Mouse (Mus musculus) olfactory bulb, adult 2 months (tissue): ENCODE results near the gene Gm26992. TPM values are rescaled to one million over a fixed set of nuclear protein-coding genes. Genes with fewer than 3 reads are reported as not detected.
"Not testable (repeated sequence)": the region's sequence is repeated elsewhere in the genome, so short reads cannot be mapped to it uniquely, and the experiment has no call there.

Experiments
- H3K27ac ChIP-seq: fragments of 200-500 bp; 2 replicates; pipeline ENCODE4 v1.5.1; 2012; ENCODE audit warnings: low read depth, low read length; ENCODE audit not compliant: insufficient read depth
- H3K4me1 ChIP-seq: fragments of 200-500 bp; 2 replicates; pipeline ENCODE4 v1.6.1; 2012; ENCODE audit warnings: low read length; ENCODE audit not compliant: control insufficient read depth, insufficient read depth
- H3K4me3 ChIP-seq: fragments of 200-500 bp; 2 replicates; pipeline ENCODE4 v1.5.1; 2012; ENCODE audit warnings: mild to moderate bottlenecking, low read depth, low read length, moderate library complexity; ENCODE audit not compliant: insufficient read depth
- CTCF ChIP-seq: fragments of 200-500 bp; IDR thresholded peaks from 2 replicates; pipeline ENCODE4 v1.5.1; 2012; ENCODE audit warnings: low read depth, mild to moderate bottlenecking, low read length, moderate library complexity; ENCODE audit not compliant: insufficient read depth
- POLR2A ChIP-seq: fragments of 200-500 bp; IDR thresholded peaks from 2 replicates; pipeline ENCODE4 v1.6.1; 2012; ENCODE audit warnings: mild to moderate bottlenecking, low read depth, low read length, moderate library complexity; ENCODE audit not compliant: insufficient read depth
- whole genome bisulfite sequencing: fragments of 180-500 bp; shearing (Covaris S2); methylation state at CpG from one replicate; pipeline ENCODE4 v1.1.7; 2018; 5-methylcytosine and 5-hydroxymethylcytosine counted together
- polyA plus RNA-seq: library from polyadenylated mRNA; stranded (reverse); fragments of >200 nt; gene quantifications from 2 replicates; pipeline ENCODE4 v1.2.4, GENCODE M21; 2012; ENCODE audit warnings: low replicate concordance; ENCODE audit not compliant: missing spikeins, insufficient read depth, insufficient read length

Gene Gm26992
- polyA plus RNA-seq, 1 experiment: not detected

- TF ChIP-seq POLR2A (no peak), CTCF (no peak)
- no peaks in the 10 kb centered on the region for H3K4me1 ChIP-seq
- WGBS: 3% methylated on average over 1 of the region's 1 CpGs
- no peak overlapping the region for H3K4me3 ChIP-seq
- no peak overlapping the region for H3K27ac ChIP-seq
Observed at GRCm38 (mm10) chrX:103440803-103441202, 19.0 kb downstream of the Gm26992 start.

- Histone ChIP-seq H3K4me1 (peaks cover 8% of the 10 kb centered on the region), H3K4me3 (no peak overlapping the region), H3K27ac (no peak overlapping the region)
- TF ChIP-seq POLR2A: no peak
- TF ChIP-seq CTCF: no peak
- 42% methylated on average over 7 of the region's 7 CpGs for WGBS
Observed at GRCm38 (mm10) chrX:103443755-103444154, 21.9 kb downstream of the Gm26992 start.

GRCm38 (mm10) chrX:103447539-103448169 lies 25.8 kb downstream of the Gm26992 start:
- no peak overlapping the region for H3K27ac ChIP-seq
- TF ChIP-seq POLR2A (no peak), CTCF (no peak)
- WGBS: 7% methylated on average over 34 of the region's 34 CpGs
- peaks cover 8% of the 10 kb centered on the region for H3K4me1 ChIP-seq
- peak overlapping the region; percentile 42 for H3K4me3 ChIP-seq

DNA sequence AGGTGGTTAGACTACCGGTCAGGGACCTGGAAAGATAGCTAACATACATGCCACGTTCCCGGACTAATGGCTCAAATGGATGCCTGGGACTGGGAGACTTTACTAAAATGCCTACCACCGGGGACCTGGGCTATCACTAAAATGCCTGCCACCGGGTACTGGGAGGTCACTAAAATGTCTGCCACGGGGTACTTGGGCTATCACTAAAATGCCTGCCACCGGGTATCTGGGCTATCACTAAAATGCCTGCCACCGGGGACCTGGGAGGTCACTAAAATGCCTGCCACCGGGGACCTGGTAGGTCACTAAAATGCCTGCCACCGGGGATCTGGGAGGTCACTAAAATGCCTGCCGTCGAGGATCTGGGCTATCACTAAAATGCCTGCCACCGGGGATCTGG lies 26.6 kb downstream of the Gm26992 start:
- not testable (repeated sequence) for H3K27ac ChIP-seq, H3K4me3 ChIP-seq, H3K4me1 ChIP-seq
- WGBS: 61% methylated on average over 10 of the region's 13 CpGs

GRCm38 (mm10) chrX:103448943-103449722 lies 27.3 kb downstream of the Gm26992 start:
- 80% methylated on average over 21 of the region's 27 CpGs for WGBS
- not testable (repeated sequence) for H3K4me3 ChIP-seq, H3K27ac ChIP-seq, H3K4me1 ChIP-seq

GRCm38 (mm10) chrX:103452815-103453214 lies 31.0 kb downstream of the Gm26992 start:
- H3K4me3 ChIP-seq: no peak overlapping the region
- H3K27ac ChIP-seq: no peak overlapping the region
- peaks cover 2% of the 10 kb centered on the region for H3K4me1 ChIP-seq
- no peak for TF ChIP-seq CTCF
- TF ChIP-seq POLR2A: no peak
- 82% methylated on average over 6 of the region's 6 CpGs for WGBS

DNA sequence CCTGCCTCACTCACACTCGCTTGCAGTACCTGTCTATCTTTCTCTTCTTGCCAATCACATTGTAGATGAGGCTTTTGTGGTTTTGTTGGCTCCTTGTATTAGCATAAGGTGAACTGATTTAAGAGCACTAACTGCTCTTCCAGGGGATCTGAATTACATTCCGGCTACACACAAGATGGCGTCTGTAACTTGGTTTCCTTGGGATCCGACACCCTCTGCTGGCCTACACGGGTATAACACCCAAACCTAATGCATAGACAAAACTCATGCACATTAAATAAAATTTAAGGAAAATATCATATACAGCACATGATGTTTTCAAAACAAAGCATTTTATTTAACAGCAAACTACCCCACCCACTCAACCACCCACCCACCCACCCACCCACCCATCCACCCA lies 38.2 kb downstream of the Gm26992 start:
- 70% methylated on average over 5 of the region's 5 CpGs for WGBS
- no peak overlapping the region for H3K27ac ChIP-seq
- H3K4me3 ChIP-seq: no peak overlapping the region
- H3K4me1 ChIP-seq: no peaks in the 10 kb centered on the region
- TF ChIP-seq POLR2A (no peak), CTCF (no peak)

DNA sequence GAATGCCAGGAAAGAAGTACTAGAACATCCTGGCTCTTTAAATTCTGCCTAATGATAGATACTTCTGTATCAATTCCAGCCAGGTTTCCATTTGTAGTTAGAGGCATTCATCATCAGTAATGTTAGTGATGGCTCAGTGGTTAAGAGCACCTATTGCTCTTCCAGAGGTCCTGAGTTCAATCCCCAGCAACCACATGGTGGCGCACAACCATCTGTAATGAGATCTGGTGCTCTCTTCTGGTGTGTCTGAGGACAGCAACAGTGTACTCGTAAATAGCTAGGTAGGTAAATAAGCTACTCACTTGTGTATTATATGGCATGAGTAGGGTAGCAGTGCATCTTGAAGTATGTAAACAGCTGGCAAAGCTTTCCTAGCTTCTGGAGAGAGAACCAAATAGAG lies 47.2 kb downstream of the Gm26992 start:
- H3K27ac ChIP-seq: no peak overlapping the region
- WGBS: 78% methylated on average over 2 of the region's 2 CpGs
- no peak overlapping the region for H3K4me3 ChIP-seq
- no peaks in the 10 kb centered on the region for H3K4me1 ChIP-seq
- no peak for TF ChIP-seq POLR2A
- no peak for TF ChIP-seq CTCF

- no peak for TF ChIP-seq POLR2A
- TF ChIP-seq CTCF: no peak
- 82% methylated on average over 3 of the region's 3 CpGs for WGBS
Observed at GRCm38 (mm10) chrX:103472346-103472745, 50.5 kb downstream of the Gm26992 start.

More at GRCm38 (mm10) chrX:103472346-103472745, 50.5 kb downstream of the Gm26992 start:
- H3K4me1 ChIP-seq: no peaks in the 10 kb centered on the region
- no peak overlapping the region for H3K4me3 ChIP-seq
- H3K27ac ChIP-seq: no peak overlapping the region
